Mouse (Mus musculus): ENCODE measurements around the gene Gm10762.
"Not testable (repeated sequence)": the region's sequence is repeated elsewhere in the genome, so short reads cannot be mapped to it uniquely, and the experiment has no call there.

The Gm10762 gene

DNA sequence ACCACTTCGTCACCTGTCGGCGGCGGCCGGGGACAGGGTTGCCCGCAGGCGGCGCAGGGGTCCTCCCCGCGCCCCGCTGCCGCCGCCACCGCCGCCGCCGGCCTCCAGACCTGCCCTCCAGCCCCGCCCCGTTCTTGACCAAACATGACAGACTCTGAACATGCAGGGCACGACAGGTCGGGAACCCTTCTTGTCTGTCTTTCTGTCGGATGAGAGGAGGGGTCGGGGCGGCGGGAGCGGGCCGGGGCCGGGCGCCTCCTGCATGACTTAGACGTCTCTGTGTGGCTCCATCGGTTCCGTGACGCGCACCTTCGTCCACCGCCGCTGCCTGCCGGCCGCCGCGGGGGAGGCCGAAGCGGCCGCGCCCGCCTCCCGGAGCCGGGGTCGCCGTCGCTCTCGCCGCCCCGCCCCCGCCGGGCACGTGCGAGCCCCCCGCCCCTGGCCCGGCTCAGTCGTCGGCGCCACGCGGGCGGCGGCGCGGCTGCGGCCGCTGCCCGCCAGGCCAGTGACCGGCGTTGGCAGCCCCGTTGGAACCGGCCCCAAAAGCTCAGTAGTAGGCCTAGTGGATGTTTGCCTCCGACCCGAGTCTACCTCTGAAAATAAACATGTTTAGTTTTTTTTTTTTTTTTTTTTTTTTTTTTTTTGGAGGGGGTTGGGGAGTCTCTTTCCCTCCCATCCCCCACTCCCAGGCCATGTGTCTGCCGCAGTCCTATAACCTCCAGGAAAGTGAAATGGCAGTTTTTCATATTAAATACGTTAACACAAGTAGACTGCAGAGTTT, at the start of gene Gm10762:
Gene Gm10762 (minus strand): TSS at position 65 of the 781 bp plus-strand sequence.
- DNase-seq: peak; percentile 88 to 93

DNA sequence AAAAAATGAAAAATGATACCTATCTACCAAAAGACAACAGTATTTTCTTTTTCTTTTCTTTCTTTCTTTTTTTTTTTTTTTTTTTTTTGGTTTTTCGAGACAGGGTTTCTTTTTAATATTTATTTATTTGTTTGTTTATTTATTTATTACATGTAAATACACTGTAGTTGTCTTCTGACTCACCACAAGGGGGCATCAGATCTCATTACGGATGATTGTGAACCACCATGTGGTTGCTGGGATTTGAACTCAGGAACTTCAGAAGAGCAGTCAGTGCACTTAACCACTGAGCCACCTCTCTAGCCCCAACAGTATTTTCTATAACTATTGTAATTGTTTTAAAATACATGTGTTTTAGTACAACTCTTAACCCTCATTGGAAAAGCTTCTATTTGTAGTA, 41.3 kb upstream of the Gm10762 start:
- not testable (repeated sequence) for DNase-seq

DNA sequence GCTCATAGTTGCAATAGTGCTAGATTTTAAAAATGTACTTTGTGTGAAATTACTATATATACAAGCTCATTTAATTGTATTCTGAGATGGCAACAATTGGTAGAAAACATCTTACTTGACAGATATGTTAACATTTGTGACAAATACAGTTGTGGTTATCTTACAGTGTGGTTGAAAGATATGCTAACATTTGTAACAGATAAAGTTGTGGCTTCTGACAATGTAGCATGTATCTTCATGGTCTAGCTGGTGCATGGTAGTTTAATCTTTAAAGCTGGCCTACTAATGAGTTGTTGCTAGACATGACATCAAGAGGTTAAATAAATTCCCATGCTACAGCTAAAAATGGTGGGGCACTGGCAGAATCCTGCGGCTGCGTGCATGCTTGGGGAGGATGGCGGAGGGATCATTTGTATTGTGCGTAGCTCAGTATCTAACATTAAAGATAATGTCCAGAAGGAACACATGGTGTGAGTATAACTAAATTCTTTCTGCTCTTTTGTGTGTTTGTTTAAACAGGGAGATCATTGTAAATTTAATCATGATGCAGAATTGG, 38.7 kb upstream of the Gm10762 start:
- DNase-seq: no peak

DNA sequence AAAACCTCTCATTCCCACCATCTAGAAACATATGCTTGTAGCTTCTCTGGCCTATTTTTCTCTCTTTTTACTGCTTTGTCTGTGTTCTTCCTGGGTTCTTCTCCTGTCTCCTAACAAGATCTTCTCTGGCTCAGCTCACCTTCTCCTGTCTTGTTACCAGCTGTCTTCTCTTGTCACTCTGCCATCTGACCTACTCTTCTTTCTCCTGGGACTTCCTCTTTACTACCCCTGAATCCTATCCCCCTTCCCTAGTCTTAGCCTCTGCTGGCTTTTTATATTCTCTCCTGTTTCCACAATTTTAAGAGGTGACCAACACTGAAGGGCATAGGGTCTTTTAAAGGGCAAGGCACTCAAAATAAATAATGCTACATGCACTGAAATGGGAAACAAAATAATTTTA, 37.3 kb upstream of the Gm10762 start:
- DNase-seq: no peak

DNA sequence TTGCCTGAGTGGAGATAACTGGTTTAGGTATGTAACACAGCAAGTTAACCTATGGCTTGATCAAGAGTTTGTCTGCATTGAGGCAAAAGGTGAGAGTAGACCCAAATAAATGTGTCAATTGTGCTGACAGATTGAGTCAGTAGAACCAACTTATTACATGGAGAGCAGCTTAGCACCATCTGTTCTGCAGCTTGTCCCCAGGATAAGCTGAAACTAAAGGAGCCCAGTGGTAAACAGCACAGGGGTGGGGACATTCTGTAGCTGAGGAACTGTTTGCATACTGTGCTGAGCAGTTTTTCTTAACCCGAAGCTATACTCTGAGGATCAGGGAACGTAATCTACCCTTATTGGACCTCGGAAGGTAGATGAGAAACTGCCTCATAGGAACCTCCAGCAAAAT, 17.2 kb upstream of the Gm10762 start:
- DNase-seq: no peak

DNA sequence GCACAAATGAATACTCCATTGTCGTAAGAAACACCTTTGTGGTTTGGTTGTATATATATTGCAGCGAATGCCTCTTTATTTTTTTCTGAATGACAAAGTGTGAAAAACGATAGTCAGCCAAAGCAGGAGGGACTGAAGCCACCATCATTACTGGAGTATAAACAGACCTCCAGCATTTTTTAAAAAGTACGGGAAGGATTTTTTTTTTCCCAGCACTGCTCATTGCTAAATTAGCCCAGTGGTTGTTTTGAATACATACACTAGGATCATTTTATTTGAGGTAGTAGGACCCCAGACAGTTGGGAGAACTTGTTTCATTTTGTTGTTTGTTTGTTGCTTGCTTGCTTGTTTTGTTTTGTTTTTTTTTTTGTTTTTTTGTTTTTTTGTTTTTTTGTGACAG, 8.0 kb upstream of the Gm10762 start:
- no peak for DNase-seq

DNA sequence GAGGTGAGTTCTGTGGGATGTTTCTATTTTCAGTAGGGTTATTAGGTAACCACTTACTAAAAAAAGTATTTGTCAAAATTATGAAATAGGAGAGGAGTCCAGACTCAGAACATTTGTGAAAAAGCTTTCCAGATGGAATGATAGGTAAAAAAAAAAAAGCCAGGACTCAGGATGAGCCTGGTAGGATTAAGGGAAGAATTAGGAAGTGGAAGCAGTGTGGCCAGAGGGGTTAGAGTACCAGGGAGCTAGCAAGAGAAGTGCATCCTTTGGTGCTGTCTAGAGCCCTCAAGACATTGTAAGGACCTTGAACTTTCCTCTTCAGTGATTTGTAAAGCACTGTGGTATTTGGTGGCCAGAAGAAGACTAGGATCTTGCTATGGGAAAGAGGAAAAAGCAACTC, 4.8 kb upstream of the Gm10762 start:
- no peak for DNase-seq

DNA sequence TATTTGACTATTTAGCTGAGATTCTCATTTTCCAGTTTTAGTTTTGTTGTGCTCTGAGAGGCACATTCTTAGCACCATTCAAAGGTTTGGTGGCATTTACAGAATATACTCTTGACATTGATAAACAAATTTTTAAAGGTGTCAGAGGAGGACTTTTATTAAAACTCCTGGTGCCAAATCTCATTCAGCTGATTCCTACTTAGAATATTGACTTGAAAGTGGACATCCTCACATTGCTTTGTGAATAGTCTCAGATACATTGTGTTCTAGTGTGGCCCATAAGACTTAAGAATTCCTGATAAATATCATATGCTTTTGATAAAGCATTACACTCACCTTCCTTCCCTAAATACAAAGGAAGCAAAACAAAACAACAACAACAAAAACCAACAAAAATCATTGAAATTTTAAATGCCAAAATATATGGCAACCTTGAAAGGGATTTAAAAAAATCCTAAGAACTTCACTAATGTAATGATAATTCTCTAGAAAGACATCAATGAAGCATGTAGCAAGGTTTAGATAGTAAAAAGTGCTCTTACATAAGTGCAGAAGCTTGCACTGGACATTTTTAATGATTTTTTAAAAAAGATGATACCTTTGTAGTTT, 1.1 kb upstream of the Gm10762 start:
- no peak for DNase-seq

DNA sequence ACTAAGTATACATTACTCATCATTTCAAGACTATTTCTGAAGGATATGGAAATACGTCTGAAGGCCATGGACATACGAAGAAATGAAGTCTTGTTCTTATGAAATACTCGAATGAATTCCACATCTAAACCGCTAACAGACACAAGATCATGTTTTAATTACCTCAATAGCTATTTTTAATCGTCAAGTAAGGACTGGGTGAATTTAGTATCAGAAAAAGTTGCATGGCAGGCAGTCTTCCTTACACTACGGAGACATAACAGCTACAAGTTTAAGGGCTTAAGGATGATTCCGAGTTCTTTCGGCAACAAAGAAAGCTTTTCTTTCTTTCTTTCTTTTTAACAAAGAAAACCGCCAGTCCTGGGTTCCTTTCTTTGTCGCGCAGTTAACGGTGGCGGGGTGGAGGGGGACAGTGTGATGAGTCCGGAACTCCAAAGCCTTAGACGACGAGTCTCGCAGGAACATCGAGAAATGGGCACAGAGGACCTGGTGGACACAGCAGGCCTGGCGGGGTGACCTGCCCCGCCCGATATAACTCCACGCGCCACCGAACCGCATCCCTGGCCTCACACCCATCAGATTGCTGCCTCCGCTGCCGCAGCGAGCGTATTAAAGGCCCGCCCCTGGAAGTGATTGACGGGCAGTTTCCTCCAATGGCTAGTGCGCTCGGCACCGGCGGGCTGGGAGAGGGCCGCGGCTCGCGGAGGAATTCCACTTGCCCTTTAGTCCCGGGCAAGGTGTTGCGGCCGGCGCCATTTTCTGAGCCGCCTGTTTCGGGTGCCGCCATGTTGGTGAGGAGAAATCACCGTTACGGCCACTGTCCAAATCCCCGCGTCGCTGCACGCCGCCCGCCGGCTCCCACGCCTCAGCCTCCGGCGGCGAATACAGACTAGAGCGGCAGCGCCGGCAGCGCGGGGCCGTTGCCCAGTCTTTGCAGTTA, 614 bp downstream of the Gm10762 start, which contains the start of gene Zc3h6:
Gene Zc3h6 (plus strand): TSS at position 762 of the 940 bp plus-strand sequence.
- DNase-seq: peak; percentile 99

DNA sequence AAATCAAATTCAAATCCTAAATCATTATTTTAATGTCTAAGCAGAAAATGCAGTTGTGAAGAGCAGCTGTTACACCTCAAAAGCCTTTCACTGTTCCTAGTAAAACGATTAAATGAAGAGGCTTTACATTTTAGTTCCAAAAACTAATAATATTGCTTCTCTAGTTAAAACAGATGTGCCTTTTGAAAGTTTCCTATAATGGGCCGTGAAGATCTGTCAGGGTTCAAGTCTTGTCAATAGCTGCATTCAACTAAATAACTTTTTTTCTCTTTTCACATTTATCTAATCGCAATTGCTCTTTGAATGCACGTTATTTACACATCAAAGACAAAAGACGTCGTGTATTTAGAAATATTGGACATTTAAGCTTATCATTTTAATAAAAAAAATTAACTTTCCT, 1.3 kb downstream of the Gm10762 start:
- DNase-seq: no peak

DNA sequence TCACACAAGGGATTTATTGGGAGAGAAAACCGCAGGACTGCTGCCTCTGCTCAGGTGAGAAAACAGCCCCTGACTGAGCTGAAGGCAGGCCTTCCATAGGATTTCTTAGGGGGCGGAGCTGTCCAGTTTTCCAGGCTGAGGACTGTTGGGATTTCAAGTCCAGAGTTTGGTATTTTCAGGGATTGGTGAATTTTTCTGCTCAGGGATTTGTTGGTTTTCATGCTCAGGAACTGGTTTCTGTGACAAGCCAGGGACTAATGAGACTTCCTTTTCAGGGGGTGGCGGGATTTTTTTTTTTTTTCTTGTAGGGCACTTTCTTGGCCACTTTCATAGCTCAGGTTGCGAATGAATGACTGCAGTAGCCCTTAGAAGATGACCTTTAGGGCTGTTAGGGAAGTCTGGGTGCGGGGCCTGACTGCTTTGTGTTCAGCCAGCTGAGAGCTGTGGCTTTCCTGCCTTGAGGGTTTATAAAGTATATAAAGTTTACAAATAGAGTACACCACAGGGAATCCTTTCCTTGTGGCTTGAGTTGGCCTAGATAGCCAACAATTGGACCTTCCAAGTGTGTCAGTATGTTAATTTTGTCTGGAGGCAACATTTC, 1.9 kb downstream of the Gm10762 start:
- DNase-seq: no peak

DNA sequence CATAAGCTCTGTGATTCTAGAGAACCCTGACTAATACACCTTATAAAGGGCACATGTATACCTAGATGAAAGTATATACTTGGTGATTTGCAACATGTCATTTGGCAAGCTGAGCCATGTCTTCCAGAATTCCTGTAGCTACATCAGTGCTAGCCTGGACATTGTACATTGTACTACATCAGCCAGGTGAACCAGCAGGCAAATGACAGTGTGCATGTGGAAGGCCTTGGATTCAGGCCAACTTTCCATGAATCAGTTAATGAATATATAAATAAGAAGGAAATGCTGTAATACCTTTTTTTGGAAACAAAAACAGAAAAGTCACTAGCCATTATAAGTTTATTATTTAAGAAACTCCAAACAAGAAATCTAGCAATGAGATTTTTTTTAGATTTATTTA, 13.3 kb downstream of the Gm10762 start:
- DNase-seq: peak; percentile 26 to 49

DNA sequence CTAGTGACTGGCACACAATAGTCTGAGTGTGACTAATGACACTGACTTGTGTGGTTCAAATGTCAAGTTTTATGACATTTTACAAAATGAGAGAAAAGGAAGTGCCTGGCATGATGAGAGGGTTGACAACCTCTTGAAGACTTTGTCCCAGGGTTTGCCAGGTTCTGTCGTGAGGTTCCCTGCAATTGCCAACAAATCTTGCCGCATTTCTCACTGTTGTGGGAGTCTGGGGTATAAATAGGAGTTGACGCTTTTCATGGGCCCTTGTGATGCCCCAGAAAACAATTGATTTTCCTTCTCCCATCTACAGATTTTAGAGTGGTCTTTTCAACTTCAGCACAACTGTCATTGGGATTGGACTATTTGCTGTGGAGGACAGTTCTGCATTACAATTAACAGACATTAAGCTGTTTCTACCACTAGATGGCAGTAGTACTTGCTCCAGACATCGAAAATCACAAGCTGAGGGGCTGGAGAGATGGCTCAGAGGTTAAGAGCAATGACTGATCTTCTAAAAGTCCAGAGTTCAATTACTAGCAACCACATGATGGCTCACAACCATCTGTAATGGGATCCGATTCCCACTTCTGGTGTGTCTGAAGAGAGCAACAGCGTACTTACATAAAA, 19.4 kb downstream of the Gm10762 start:
- DNase-seq: peak; percentile 41 to 54

DNA sequence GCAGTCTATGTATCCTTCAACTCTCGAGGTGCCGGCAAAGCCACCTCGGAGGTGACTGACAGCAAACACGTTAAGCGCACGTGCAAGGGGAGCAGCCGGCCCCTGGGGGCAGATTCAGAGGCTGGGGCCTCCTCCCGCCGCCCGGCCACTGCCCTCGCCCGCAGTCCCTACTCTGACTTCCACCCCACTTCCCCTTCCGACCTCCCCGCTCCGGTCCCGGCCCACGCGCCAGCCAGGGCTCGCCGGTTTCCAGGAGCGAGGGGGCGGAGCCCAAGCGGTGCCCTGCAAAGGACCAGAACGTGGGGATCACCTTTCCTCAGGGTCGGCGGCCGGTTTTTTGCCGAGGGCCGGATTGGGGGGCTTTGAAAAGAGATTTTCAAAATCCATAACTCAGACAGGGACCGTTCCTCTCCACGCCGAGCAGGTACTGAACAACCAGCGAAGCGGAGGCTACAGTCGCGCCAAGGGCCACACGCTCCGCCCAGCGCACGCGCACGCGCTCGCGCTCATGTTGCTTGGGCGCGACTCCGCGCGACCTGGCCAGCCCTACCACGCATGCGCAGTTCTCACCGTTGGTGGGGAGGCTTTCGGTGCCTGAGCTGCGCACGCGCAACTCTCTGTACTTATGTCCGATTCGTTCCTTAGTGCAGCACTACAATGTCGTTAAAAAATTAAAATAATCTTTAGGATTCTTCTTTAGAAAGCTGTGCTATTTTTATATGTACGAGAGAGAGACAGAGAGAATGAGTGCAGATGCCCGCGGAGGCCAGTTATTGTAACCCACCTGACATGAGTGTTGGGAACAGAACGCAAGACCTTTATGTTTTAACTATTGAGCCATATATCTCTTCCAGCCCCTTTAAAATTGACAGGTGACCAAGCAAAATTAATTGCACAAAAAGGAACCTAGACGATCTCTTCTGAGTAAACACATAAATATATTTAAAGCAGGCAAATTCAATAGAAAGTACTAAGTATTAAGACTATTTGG, 23.7 kb downstream of the Gm10762 start, which contains the start of gene Zc3h8:
Gene Zc3h8 (minus strand): TSS at position 540 of the 991 bp plus-strand sequence.
- peak; percentile 98 for DNase-seq

DNA sequence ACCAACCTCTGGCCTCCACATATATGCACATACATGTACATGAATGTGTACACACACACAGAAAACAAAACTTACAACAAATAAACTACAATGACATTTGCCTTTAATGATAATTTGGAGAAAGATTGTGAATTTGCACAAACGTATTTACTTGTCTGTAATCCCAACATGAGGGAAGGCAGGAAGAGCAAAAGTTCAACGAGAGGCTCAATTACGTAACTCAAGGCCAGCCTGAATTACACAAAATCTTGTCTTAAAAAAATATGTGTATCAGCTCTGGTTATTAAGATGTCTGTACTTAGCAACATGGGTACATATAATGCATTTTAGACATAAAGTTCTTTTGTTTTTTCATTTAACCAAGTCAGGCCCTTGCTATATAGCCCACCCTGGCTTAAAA, 31.3 kb downstream of the Gm10762 start:
- no peak for DNase-seq

DNA sequence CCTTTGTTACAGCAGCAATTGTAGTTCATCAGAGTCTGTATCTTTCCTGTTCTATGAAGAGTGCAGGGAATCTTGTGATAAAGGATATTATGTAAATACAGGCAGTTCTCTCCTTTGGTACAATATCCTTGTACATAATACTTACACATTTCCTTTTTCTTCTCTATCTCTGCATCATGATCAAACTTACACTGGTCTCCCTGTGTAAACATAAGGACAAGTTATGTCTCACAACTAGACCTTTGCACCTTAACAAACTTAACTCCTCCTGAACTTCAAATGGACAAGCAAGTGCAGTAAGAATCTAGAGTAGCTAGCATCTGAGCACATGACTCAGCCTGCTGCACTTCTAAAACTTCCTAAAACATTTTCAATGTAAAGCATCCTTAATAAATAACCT, 36.8 kb downstream of the Gm10762 start:
- DNase-seq: no peak

DNA sequence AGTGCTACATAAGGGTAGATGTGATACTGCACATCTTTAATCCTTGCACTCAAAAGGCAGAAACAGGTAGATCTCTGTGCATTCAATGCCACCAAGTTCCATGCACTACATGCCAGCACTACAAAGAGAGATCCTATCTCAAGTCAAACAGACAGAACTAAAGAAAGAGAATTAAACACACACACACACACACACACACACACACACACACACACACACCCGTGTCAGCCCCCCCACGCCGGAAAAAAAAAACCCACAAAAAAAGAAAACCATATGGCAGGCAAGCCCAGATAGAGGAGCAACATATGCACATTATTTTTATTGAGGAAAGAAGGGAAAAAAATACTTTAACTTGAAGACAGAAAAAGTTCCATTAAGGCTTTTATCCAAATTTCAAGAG, 39.1 kb downstream of the Gm10762 start:
- no peak for DNase-seq

DNA sequence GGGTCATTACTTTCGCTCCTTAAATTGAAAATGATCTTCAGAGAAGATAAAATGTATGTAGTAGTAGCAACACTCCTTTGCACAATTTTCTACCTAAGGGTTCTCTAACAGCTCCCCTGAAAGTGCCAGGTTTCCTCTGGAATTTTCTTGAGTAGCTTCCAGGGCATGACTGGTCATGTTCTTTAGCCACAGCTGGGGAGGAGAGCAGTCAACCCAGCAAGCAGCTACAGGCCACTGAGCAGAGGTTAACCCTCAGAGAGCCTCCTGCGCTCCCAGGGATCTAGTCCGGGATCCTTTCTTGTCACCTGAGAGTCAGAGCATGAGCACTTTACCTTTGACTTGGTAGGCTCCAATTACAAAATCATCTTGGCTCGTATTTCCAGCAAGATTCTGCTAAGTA, 42.7 kb downstream of the Gm10762 start:
- DNase-seq: peak in 1 of 2 experiments; percentile 45

Measured in kidney, postnatal 25 days (tissue).